Mouse (Mus musculus) central nervous system, embryonic 14 days (tissue): ENCODE data around the gene Paqr5. TPM values are rescaled to one million over a fixed set of nuclear protein-coding genes. Genes with fewer than 3 reads are reported as not detected.

Experiments
- polyA plus RNA-seq: library from polyadenylated mRNA; depleted of rRNA; stranded (reverse); fragments of >200 nt; gene quantifications from 2 replicates; pipeline ENCODE4 v1.2.3, GENCODE M21; 2012; rRNA removed

Paqr5 gene
- 0.22 and 0.53 TPM in 2 replicates for polyA plus RNA-seq

DNA sequence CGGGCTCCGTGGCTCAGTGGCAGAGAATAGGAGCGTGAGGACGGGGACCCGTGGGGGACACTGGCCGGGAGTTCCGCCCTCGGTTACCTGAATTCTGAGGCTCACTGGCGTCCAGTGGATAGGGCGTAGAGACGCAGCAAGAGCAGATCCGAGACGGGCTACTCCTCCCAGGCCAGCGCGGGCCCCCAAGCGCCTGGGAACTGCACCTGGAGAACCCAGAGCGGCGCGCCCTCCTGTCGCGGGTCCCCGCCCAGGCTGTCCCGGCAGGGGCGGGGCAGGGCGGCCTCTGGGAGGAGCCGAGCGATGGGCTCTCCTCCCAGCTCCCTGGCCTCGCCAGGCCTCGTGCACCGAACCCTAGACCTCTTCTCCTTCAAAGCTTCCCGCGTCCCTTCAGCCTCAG, at the start of gene Paqr5:
Gene Paqr5, minus strand, starts transcription at position 257 of the 400 bp plus-strand sequence.

DNA sequence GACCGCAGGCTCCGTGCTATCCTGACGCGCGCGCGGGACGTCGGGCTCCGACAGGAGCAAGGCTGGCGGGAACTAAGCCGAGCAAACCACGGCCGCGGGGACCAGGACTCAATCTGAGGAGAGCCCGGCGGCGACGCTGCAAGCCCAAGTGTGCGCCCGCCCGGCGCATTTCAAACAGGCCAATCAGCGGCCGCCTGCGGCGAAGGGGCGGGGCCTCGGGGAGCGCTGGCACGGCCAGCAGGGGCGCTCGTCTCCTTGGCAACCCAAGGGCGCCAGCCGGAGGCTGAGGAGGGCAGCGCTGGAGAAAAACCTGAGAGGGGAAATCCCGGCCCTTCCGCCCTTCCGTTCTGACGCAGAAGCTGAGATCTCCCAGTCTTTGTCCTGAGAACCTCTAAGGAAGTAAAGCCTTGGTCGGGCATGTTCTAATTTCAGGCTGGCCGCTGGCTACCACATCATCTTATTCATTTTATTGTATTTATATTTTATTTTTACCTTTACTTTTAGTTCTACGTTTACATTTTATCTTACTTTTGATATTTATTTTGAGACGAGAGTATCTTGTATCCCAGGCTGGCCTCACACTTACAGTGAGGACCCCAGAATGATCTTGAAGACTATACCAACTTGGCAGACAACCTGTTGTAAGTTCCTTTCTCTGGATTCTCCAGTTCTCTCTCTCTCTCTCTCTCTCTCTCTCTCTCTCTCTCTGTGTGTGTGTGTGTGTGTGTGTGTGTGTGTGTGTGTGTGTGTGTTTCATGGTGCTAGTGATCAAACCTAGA, 79.8 kb downstream of the Paqr5 start, which contains the start of gene Kif23:
Gene Kif23, minus strand, starts transcription at position 152 of the 779 bp plus-strand sequence.

DNA sequence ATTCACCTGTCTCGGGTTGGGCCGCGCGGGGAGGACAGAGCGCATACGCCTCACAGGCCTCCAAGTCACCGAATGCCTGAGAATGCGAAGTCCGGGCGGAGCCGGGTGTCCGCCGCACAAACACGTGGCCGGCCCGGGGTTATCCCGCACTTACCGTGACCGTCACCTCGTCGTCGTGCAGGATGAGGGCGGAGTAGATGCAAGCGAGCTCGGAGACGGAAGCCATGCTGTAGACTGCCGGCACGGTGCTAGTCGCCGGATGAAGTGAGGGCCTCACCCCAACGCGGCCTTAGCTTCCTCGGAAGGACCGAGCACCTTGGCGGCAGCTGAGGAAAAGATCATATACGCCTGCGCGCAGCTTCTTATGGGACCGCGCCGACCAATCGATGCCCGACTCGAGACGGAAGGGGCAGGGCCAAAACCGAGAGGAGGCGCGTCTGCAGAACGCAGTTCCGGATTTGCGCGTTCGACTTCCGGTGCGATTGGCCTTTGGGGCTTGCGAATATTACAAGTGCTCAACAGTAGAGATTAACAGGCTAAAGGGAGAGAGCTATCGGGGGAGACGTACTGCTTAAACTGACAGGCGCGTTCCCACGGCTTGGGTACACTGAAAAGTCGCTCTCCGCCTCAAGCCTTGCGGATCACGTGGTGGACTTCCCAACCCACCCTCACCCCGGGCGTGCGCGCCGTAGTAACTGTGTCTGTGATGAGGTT, 112.3 kb downstream of the Paqr5 start, which contains the start of gene Rplp1:
Gene Rplp1, minus strand, starts transcription at position 340 of the 714 bp plus-strand sequence.

Other genes starting within 250 kb of the Paqr5 start
- gene Rplp1, start 112.3 kb downstream of the Paqr5 start, polyA plus RNA-seq: 5,733 and 5,753 TPM in 2 replicates
- 36.4 and 38.1 TPM in 2 replicates for gene Kif23, start 80.1 kb downstream of the Paqr5 start, polyA plus RNA-seq
- gene Glce, start 95.8 kb upstream of the Paqr5 start, polyA plus RNA-seq: 11.6 and 13.4 TPM in 2 replicates